Mouse (Mus musculus) ovary, adult 18-20 months (tissue): Measurements from ENCODE around the gene 4930469K13Rik.

Source experiments
- DNase-seq: peaks from one replicate; pipeline ENCODE4 v3.0.0; 2022; ENCODE audit warnings: low spot score, mixed read lengths

The 4930469K13Rik gene

DNA sequence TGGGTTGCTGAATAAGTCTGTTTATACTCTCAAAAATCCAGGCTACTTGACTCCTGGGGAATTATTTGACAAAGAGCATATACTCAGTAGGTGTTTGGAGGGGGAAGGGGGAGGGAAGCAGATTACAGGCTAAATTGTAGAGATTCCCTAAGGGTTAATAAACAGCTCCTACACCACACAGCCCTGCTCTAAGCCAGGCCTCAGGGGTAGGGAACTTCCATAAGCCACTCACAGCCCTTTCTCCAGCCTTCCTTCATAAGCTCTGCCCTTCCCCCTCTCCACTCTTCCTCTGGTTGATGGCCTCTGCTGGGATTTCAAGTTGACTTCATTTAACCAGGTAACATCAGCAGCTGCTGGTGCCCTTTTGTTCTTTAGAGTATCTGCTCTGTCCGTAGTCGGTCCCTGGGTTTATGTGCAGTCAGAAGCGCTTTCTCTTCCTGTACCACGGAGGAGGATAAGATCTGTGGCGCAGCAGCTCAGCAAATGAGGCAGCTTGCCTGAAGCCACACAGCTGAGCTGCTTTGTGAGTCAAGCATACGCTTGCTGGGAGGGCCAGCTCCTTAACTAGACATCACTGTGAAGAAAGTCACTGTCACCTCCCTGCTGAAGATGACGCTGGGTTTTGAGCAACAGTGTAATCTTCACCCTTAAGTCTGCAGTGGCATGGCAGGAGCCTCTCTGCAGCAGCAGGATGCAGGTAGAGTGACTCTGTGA, 159.6 kb downstream of the 4930469K13Rik start:
- no peak for DNase-seq

- DNase-seq: no peak
Observed at GRCm38 (mm10) chr11:33937641-33938040, 160.7 kb downstream of the 4930469K13Rik start.

GRCm38 (mm10) chr11:33934286-33934685, 164.1 kb downstream of the 4930469K13Rik start:
- DNase-seq: no peak

DNA sequence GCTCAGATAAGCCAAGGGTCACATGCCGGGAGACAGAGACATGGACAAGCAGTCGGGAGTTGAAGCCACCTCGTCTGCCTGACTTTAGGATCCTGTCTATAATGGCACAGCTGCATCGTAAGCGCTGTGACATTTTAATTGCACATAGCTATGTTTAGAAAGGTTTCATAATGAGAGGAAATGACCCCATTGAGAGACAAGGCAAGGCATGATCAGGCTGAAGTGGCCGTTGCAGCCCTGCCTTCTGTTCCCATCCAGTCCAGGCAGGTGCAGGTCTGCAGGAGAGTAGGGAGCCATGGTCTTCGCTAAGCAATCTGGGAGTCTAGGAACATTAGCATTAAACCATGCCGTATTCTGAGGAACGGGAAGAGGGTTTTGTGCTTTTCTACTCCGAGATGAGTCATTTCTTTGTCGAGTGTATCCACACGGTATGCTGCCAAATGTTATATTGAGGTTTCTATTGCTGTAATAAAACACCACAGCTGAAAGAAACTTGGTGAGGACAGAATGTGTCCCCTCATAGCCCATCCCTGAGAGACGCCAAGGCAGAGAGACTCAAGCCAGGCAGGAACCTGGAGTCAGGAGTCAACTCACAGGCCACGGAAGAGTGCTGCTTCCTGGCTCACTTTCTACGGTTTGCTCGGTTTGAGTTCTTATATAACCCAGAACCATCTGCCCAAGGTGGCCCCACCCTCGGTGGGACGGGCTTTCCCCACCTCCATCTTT, 165.8 kb downstream of the 4930469K13Rik start:
- no peak for DNase-seq

- no peak for DNase-seq
Observed at GRCm38 (mm10) chr11:33931836-33932385, 166.4 kb downstream of the 4930469K13Rik start.

DNA sequence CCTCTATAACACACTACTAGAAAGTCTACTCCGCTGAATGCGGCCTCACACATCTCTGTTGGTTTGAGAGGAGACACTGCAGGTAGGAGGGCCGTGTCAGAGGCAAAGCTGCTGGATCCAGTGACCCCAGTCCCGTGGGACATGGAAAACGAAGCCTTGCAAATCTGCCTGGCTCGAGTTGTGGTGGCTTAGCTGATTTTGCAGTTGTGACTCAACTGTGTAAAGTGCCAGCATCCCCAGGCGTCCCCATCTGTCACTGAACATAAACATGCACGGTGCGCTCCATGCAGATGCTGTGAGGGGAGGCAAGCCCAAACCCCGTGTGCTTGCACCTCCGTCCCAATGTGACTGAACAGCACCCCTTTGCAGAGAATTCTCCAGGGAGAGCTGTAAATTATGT, 168.9 kb downstream of the 4930469K13Rik start:
- DNase-seq: no peak

DNA sequence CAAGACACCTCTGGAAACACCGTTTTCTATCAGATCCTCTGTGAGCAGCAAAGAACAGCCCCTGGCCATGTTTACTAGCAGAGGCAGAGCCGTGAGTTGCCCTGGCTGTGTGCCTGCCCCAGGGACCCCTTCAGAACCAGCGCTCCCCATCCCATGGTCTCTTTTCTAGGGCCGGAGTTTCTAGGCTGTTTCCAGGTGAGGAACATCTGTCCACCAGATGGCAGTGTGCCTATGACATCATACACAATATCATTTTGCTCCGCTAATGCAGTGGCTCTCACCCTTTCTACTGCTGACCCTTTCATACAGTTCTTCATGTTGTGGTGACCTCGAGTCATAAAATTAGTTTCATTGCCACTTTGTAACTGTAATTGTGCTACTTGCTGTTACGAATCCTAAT, 169.7 kb downstream of the 4930469K13Rik start:
- no peak for DNase-seq

- DNase-seq: no peak
Observed at GRCm38 (mm10) chr11:33927836-33928235, 170.5 kb downstream of the 4930469K13Rik start.

DNA sequence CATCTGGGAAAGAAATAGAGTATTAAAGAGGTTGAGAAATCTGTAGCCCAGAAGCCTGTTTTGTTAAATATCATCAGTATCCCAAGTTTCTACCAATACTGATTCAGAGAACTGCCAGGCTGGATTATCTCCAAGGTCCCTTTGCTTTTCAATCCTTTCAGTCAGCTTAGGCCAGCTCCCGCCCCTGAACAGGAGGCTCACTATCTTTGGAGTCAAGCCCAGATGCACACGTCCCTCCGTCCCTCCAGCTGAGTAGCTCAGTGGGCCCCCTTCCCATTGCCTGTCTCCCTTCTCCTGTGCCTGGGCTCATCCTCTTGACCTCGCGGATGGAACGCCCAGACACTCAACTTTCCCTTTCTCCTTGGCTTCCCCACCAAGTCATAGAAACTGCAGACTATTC, 171.0 kb downstream of the 4930469K13Rik start:
- DNase-seq: no peak

- no peak for DNase-seq
Observed at GRCm38 (mm10) chr11:33926551-33926950, 171.8 kb downstream of the 4930469K13Rik start.

DNA sequence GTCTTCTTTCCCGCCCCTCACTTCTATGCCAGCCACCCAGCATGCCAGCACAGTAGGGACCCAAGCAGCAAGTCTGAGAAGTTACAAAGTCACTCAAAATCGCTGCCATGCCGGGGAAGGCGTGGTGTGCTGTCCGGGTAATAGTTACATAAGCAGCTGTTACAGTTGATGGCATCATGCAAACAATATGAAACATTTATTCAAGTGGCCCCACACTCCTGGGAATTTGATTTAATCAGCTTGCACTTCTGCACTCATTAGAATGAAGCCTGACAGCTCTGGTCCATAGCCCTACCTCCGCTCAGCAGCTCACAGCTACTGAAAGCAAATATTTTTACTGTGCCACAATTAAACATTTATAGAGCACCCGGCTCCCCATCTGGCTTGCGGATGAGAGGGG, 172.6 kb downstream of the 4930469K13Rik start:
- no peak for DNase-seq
